Mouse (Mus musculus) neural tube, embryonic 12.5 days (tissue): ENCODE measurements around the gene Gm13696. TPM values are rescaled to one million over a fixed set of nuclear protein-coding genes. Genes with fewer than 3 reads are reported as not detected.
"Not testable (repeated sequence)": the region's sequence is repeated elsewhere in the genome, so short reads cannot be mapped to it uniquely, and the experiment has no call there.

Experiments
- ATAC-seq: fragments of 200-750 bp; cut with Nextera tagmentation; 2 replicates; pipeline ENCODE4 v1.8.0; 2017; ENCODE audit warnings: low read depth, mild to moderate bottlenecking, moderate TSS enrichment, moderate library complexity; ENCODE audit not compliant: low FRiP score
- H3K27ac ChIP-seq: fragments of 300-500 bp; sonication (generic); 2 replicates; pipeline ENCODE4 v1.5.1; 2016
- H3K27me3 ChIP-seq: fragments of 300-500 bp; sonication (generic); replicated peaks from 2 replicates; pipeline ENCODE4 v1.6.1; 2016; ENCODE audit warnings: mild to moderate bottlenecking
- H3K36me3 ChIP-seq: fragments of 300-500 bp; sonication (generic); 2 replicates; pipeline ENCODE4 v1.6.1; 2016; ENCODE audit warnings: mild to moderate bottlenecking
- H3K4me1 ChIP-seq: fragments of 300-500 bp; sonication (generic); 2 replicates; pipeline ENCODE4 v1.6.1; 2016
- H3K4me2 ChIP-seq: fragments of 300-500 bp; sonication (generic); replicated peaks from 2 replicates; pipeline ENCODE4 v1.6.1; 2016; ENCODE audit warnings: mild to moderate bottlenecking
- H3K4me3 ChIP-seq: fragments of 300-500 bp; sonication (generic); 2 replicates; pipeline ENCODE4 v1.5.1; 2016
- H3K9ac ChIP-seq: fragments of 300-500 bp; sonication (generic); 2 replicates; pipeline ENCODE4 v1.6.1; 2016; ENCODE audit warnings: mild to moderate bottlenecking
- H3K9me3 ChIP-seq: fragments of 300-500 bp; sonication (generic); 2 replicates; pipeline ENCODE4 v1.6.1; 2016; ENCODE audit warnings: mild to moderate bottlenecking
- WGBS: fragments of 180-500 bp; shearing (Covaris S2); methylation state at CpG from one replicate; pipeline ENCODE4 v1.1.7; 2016; 5-methylcytosine and 5-hydroxymethylcytosine counted together
- polyA plus RNA-seq: library from polyadenylated mRNA; unstranded; fragments of >200 nt; fragmentation: Nextera tagmentation; extraction: Ambion mirVana; gene quantifications from 2 replicates; pipeline ENCODE4 v1.2.1, GENCODE M21; 2016

Gene Gm13696
- polyA plus RNA-seq, 1 experiment from 2014 or later, result not detected

DNA sequence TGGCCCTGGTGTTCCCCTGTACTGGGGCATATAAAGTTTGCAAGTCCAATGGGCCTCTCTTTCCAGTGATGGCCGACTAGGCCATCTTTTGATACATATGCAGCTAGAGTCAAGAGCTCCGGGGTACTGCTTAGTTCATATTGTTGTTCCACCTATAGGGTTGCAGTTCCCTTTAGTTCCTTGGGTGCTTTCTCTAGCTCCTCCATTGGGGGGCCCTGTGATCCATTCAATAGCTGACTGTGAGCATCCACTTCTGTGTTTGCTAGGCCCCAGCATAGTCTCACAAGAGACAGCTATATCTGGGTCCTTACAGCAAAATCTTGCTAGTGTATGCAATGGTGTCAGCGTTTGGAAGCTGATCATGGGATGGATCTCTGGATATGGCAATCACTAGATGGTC, 21.6 kb downstream of the Gm13696 start:
- not testable (repeated sequence) for H3K4me1 ChIP-seq, H3K4me2 ChIP-seq, H3K4me3 ChIP-seq, H3K9ac ChIP-seq, H3K27ac ChIP-seq, H3K27me3 ChIP-seq, H3K36me3 ChIP-seq, H3K9me3 ChIP-seq, ATAC-seq
- 94% methylated on average over 2 of the region's 3 CpGs for WGBS

- no peak overlapping the region for H3K4me3 ChIP-seq
- H3K27ac ChIP-seq, result no peak overlapping the region
- no peaks in the 10 kb centered on the region for H3K4me1 ChIP-seq
- H3K27me3 ChIP-seq, result no peaks in the 10 kb centered on the region
- ATAC-seq, result no peak
- 79% methylated on average over 1 of the region's 1 CpGs for WGBS
- H3K36me3 ChIP-seq, result no peaks in the 10 kb centered on the region
- H3K9ac ChIP-seq, result no peak overlapping the region
- H3K9me3 ChIP-seq, result no peaks in the 10 kb centered on the region
- H3K4me2 ChIP-seq, result no peak overlapping the region
Measured at GRCm38 (mm10) chr2:84008913-84009312, 36.0 kb downstream of the Gm13696 start.

- Histone ChIP-seq H3K4me2 (no peak overlapping the region), H3K9ac (no peak overlapping the region), H3K27me3 (no peaks in the 10 kb centered on the region), H3K4me1 (no peaks in the 10 kb centered on the region), H3K9me3 (no peaks in the 10 kb centered on the region), H3K36me3 (no peaks in the 10 kb centered on the region), H3K4me3 (no peak overlapping the region), H3K27ac (no peak overlapping the region)
- 85% methylated on average over 3 of the region's 3 CpGs for WGBS
- no peak for ATAC-seq
Measured at GRCm38 (mm10) chr2:84009818-84010217, 36.9 kb downstream of the Gm13696 start.

GRCm38 (mm10) chr2:84014572-84014971, 41.6 kb downstream of the Gm13696 start:
- Histone ChIP-seq H3K4me1 (no peaks in the 10 kb centered on the region), H3K4me2 (no peak overlapping the region), H3K4me3 (no peak overlapping the region), H3K36me3 (no peaks in the 10 kb centered on the region), H3K9ac (no peak overlapping the region), H3K9me3 (no peaks in the 10 kb centered on the region), H3K27me3 (no peaks in the 10 kb centered on the region), H3K27ac (no peak overlapping the region)
- ATAC-seq, result no peak
- 85% methylated on average over 6 of the region's 6 CpGs for WGBS

DNA sequence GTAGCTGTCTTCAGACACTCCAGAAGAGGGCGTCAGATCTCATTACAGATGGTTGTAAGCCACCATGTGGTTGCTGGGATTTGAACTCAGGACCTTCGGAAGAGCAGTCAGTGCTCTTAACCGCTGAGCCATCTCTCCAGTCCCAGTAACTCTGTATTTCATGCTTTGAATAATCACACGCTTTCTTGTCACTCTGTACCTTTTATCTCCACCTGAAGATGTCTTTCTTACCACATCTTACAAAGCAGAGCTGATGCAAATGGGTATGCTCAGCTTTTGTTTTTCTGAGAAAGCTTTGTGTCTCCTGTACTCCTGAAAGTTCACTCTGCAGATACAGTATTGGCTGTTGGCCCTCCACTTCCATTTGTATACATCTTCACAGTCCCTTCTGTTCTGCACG, 43.4 kb downstream of the Gm13696 start:
- WGBS, result 77% methylated on average over 5 of the region's 5 CpGs
- H3K9ac ChIP-seq, H3K36me3 ChIP-seq, H3K9me3 ChIP-seq, H3K27me3 ChIP-seq, H3K4me2 ChIP-seq, H3K4me3 ChIP-seq, H3K4me1 ChIP-seq, H3K27ac ChIP-seq, ATAC-seq: not testable (repeated sequence)

DNA sequence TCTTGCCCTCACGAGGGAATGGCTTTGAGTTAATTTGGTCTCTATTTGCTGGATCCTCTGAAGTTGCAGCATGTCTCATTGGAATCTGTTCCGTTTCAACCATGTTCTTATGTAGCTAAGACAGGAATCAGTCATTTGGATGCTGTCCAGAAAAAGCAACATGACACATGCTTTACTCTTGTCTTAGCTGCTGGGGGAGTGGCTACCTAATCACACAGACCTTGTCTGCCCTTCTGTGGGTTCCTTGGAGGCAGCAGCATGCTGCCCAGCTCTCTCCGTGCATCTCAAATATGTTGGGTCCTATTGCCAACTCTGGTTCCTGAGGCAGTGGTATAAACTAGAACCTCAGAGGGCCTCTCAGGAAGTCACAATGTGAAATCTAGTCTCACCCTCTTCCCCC, 45.4 kb downstream of the Gm13696 start:
- Histone ChIP-seq H3K27me3 (no peaks in the 10 kb centered on the region), H3K36me3 (no peaks in the 10 kb centered on the region), H3K9me3 (no peaks in the 10 kb centered on the region), H3K9ac (no peak overlapping the region), H3K27ac (no peak overlapping the region), H3K4me1 (no peaks in the 10 kb centered on the region), H3K4me3 (no peak overlapping the region), H3K4me2 (no peak overlapping the region)
- ATAC-seq, result no peak
- WGBS, result 85% methylated on average over 3 of the region's 3 CpGs

DNA sequence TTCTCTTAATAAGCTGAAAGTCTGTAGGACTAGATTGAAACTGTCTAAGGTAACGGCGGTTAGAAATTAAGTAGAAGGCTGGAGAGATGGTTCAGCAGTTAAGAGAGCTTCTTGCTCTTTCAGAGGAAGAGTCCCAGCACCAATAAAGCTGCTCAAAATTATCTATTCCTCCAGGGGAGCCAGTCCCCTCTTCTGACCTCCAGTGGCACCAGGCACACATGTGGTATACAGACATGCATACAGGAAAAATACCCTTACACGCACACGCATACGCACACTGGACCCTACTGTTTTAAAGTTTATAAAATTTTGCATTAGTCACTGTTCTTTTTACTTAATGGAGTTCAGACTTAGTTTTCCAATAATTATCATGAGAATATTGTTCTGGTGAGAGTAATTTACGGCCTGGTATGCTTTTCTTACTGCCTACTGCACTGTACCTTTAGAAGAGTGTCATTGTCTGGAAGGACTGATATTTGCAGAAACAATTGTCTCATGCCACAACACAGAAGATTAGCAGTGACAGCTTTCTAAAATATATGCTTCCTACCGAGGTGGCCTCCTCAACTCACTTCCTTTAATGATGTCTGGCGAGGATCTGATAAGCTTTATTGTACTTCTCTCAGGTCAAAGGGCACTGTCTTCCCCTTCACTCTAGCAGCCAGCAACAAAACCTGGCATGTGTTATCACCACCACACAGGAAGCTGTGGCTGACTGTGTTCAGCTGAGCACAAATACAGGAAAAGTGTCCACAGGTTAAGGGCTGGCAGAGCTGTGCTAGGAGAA, 46.8 kb downstream of the Gm13696 start:
- Histone ChIP-seq H3K27ac (no peak overlapping the region), H3K36me3 (no peaks in the 10 kb centered on the region), H3K4me2 (no peak overlapping the region), H3K4me3 (no peak overlapping the region), H3K9me3 (no peaks in the 10 kb centered on the region), H3K27me3 (no peaks in the 10 kb centered on the region), H3K9ac (no peak overlapping the region), H3K4me1 (no peaks in the 10 kb centered on the region)
- WGBS, result 76% methylated on average over 8 of the region's 8 CpGs
- ATAC-seq, result no peak

GRCm38 (mm10) chr2:84021930-84022329, 49.0 kb downstream of the Gm13696 start:
- Histone ChIP-seq H3K36me3 (no peaks in the 10 kb centered on the region), H3K9me3 (no peaks in the 10 kb centered on the region), H3K4me2 (no peak overlapping the region), H3K27me3 (no peaks in the 10 kb centered on the region), H3K4me1 (no peaks in the 10 kb centered on the region), H3K9ac (no peak overlapping the region), H3K4me3 (no peak overlapping the region), H3K27ac (no peak overlapping the region)
- WGBS, result 78% methylated on average over 2 of the region's 2 CpGs
- no peak for ATAC-seq

GRCm38 (mm10) chr2:84022905-84023304, 50.0 kb downstream of the Gm13696 start:
- Histone ChIP-seq H3K4me2 (no peak overlapping the region), H3K27me3 (no peaks in the 10 kb centered on the region), H3K4me1 (no peaks in the 10 kb centered on the region), H3K27ac (no peak overlapping the region), H3K9ac (no peak overlapping the region), H3K4me3 (no peak overlapping the region), H3K9me3 (no peaks in the 10 kb centered on the region), H3K36me3 (no peaks in the 10 kb centered on the region)
- WGBS, result 87% methylated on average over 2 of the region's 2 CpGs
- ATAC-seq, result no peak

- no peak overlapping the region for H3K27ac ChIP-seq
- ATAC-seq, result no peak
- H3K4me2 ChIP-seq, result no peak overlapping the region
- H3K36me3 ChIP-seq, result no peaks in the 10 kb centered on the region
- no peaks in the 10 kb centered on the region for H3K9me3 ChIP-seq
- no peak overlapping the region for H3K9ac ChIP-seq
- H3K4me3 ChIP-seq, result no peak overlapping the region
- 88% methylated on average over 2 of the region's 2 CpGs for WGBS
- no peaks in the 10 kb centered on the region for H3K27me3 ChIP-seq
- H3K4me1 ChIP-seq, result no peaks in the 10 kb centered on the region
Measured at GRCm38 (mm10) chr2:84023319-84023718, 50.4 kb downstream of the Gm13696 start.

Other genes starting within 250 kb of the Gm13696 start
- 46.0 and 47.1 TPM in 2 replicates for gene Itgav, start 248.7 kb upstream of the Gm13696 start, polyA plus RNA-seq
- 72.6 and 84.1 TPM in 2 replicates for gene Fam171b, start 160.5 kb upstream of the Gm13696 start, polyA plus RNA-seq
- gene Zswim2, start 31.9 kb upstream of the Gm13696 start, polyA plus RNA-seq, result not detected in 2 replicates
- gene Gm13698, start 17.4 kb upstream of the Gm13696 start, polyA plus RNA-seq, result not detected in 2 replicates
- not detected in 2 replicates for gene Gm13693, start 11.6 kb upstream of the Gm13696 start, polyA plus RNA-seq
- gene Gm13695, start 5.8 kb upstream of the Gm13696 start, polyA plus RNA-seq, result not detected in 2 replicates
- gene Gm13694, start 5.8 kb downstream of the Gm13696 start, polyA plus RNA-seq, result not detected in 2 replicates
- not detected in 2 replicates for gene Gm13697, start 11.6 kb downstream of the Gm13696 start, polyA plus RNA-seq
- gene Gm13691, start 17.4 kb downstream of the Gm13696 start, polyA plus RNA-seq, result not detected in 2 replicates